Mouse (Mus musculus) kidney, embryonic 14.5 days (tissue): ENCODE results near the gene Ppl. TPM values are rescaled to one million over a fixed set of nuclear protein-coding genes. Genes with fewer than 3 reads are reported as not detected.

ENCODE experiments used
- ATAC-seq: fragments of 200-750 bp; cut with Nextera tagmentation; 2 replicates; pipeline ENCODE4 v1.8.0; 2017; ENCODE audit warnings: moderate number of reproducible peaks, mild to moderate bottlenecking, moderate TSS enrichment, moderate library complexity; ENCODE audit not compliant: low FRiP score, low TSS enrichment
- H3K27ac ChIP-seq: fragments of 300-500 bp; sonication (generic); 2 replicates; pipeline ENCODE4 v1.5.1; 2014; ENCODE audit warnings: low read depth, mild to moderate bottlenecking, low read length, moderate library complexity, mixed read lengths
- H3K27me3 ChIP-seq: fragments of 300-500 bp; sonication (generic); 2 replicates; pipeline ENCODE4 v1.6.1; 2014; ENCODE audit warnings: mild to moderate bottlenecking, low read length; ENCODE audit not compliant: control insufficient read depth, insufficient read depth
- H3K36me3 ChIP-seq: fragments of 300-500 bp; sonication (generic); 2 replicates; pipeline ENCODE4 v1.6.1; 2014; ENCODE audit warnings: low read length, mixed read lengths; ENCODE audit not compliant: control insufficient read depth, insufficient read depth
- H3K4me1 ChIP-seq: fragments of 300-500 bp; sonication (generic); 2 replicates; pipeline ENCODE4 v1.6.1; 2014; ENCODE audit warnings: low read length, mixed read lengths; ENCODE audit not compliant: control insufficient read depth, insufficient read depth
- H3K4me2 ChIP-seq: fragments of 300-500 bp; sonication (generic); replicated peaks from 2 replicates; pipeline ENCODE4 v1.6.1; 2014; ENCODE audit warnings: low read depth, mild to moderate bottlenecking, low read length
- H3K4me3 ChIP-seq: fragments of 300-500 bp; sonication (generic); 2 replicates; pipeline ENCODE4 v1.5.1; 2014; ENCODE audit warnings: mild to moderate bottlenecking, low read length
- H3K9ac ChIP-seq: fragments of 300-500 bp; sonication (generic); 2 replicates; pipeline ENCODE4 v1.6.1; 2014; ENCODE audit warnings: low read depth, mild to moderate bottlenecking, low read length, moderate library complexity
- H3K9me3 ChIP-seq: fragments of 300-500 bp; sonication (generic); 2 replicates; pipeline ENCODE4 v1.6.1; 2016; ENCODE audit warnings: low read length; ENCODE audit not compliant: control insufficient read depth
- WGBS: fragments of 180-500 bp; shearing (Covaris S2); extraction: QIAGEN DNeasy Blood & Tissue Kit; methylation state at CpG from one replicate; pipeline ENCODE4 v1.1.7; 2014; 5-methylcytosine and 5-hydroxymethylcytosine counted together
- polyA plus RNA-seq: library from polyadenylated mRNA; unstranded; fragments of >200 nt; fragmentation: Nextera tagmentation; extraction: Ambion mirVana; gene quantifications from 2 replicates; pipeline ENCODE4 v1.2.1, GENCODE M21; 2014

The Ppl gene
- polyA plus RNA-seq, 1 experiment from 2014 or later = 2.6 TPM

DNA sequence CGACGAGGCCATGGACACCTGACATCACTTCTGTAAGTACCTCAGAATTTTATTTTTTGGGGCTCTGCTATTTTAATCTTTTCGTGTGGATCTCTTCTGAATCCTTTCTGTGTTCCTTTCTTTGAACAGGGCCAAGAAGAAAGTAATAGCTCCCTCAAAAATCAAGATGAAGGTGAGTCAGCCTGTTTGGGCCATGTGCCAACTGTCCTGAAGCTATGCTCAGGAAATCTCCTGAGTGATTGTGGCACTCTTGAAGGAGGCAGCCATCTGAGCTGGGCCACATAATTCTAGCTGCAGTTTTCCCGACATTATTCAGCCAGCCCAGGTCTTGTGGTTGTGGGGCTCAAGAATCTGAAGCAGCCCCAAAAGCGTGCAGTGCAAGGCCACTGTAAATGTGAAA lies 57.9 kb downstream of the Ppl start:
- no peak overlapping the region for H3K4me2 ChIP-seq
- WGBS = 92% methylated on average over 5 of the region's 5 CpGs
- H3K9me3 ChIP-seq = no peaks in the 10 kb centered on the region
- no peaks in the 10 kb centered on the region for H3K4me1 ChIP-seq
- no peak overlapping the region for H3K27ac ChIP-seq
- H3K27me3 ChIP-seq = no peaks in the 10 kb centered on the region
- ATAC-seq = no peak
- H3K9ac ChIP-seq = no peak overlapping the region
- peaks cover 93% of the 10 kb centered on the region for H3K36me3 ChIP-seq
- no peak overlapping the region for H3K4me3 ChIP-seq

DNA sequence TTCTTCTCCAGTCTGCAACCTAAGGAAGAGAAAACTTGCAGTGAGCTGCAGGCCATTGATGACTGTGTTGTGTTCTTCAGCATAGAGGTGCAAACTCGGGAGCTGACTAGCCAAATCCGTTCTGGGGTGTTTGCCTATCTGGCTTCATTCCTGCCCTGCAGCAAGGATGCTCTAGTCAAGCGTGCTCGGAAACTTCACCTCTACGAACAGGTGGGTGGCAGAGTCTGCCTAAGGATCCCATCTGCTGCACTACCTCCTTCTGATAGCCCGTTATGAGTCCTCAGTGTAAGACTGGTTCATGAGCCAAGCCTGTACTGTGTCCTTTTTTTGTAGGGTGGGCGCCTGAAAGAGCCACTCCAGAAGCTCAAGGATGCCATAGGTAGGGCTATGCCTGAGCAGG lies 60.2 kb downstream of the Ppl start:
- 96% methylated on average over 7 of the region's 7 CpGs for WGBS
- no peak for ATAC-seq
- Histone ChIP-seq H3K4me2 (no peak overlapping the region), H3K27ac (no peak overlapping the region), H3K27me3 (no peaks in the 10 kb centered on the region), H3K9ac (no peak overlapping the region), H3K9me3 (no peaks in the 10 kb centered on the region), H3K4me3 (no peak overlapping the region), H3K4me1 (no peaks in the 10 kb centered on the region), H3K36me3 (peaks cover 82% of the 10 kb centered on the region)

- no peak overlapping the region for H3K9ac ChIP-seq
- no peak overlapping the region for H3K4me2 ChIP-seq
- no peak overlapping the region for H3K4me3 ChIP-seq
- peaks cover 76% of the 10 kb centered on the region for H3K36me3 ChIP-seq
- no peak overlapping the region for H3K27ac ChIP-seq
- WGBS = 88% methylated on average over 3 of the region's 3 CpGs
- H3K4me1 ChIP-seq = no peaks in the 10 kb centered on the region
- H3K27me3 ChIP-seq = no peaks in the 10 kb centered on the region
- no peak for ATAC-seq
- no peaks in the 10 kb centered on the region for H3K9me3 ChIP-seq
Observed at GRCm38 (mm10) chr16:5070321-5070720, 61.9 kb downstream of the Ppl start.

GRCm38 (mm10) chr16:5063472-5063871 lies 68.7 kb downstream of the Ppl start:
- peaks cover 58% of the 10 kb centered on the region for H3K36me3 ChIP-seq

DNA sequence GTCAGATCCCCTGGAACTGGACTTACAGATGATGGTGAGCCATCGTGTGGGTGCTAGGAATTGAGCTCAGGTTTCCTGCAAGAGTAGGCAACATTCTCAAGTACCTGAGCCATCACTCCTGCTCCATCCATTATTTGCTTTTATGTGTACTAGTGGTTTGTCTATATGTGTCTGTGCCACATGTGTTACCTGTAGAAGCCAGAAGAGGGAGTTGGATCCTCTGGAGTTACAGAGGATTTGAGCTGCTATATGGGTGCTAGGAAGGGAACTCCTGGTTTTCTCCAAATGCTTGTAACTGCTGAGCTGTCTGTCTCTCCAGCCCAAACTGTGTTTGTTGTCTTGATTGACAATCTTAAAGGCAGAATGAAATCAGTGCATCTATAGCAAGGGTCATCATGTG lies 74.1 kb downstream of the Ppl start:
- H3K36me3 ChIP-seq = peaks cover 55% of the 10 kb centered on the region
- H3K9me3 ChIP-seq = no peaks in the 10 kb centered on the region
- H3K4me1 ChIP-seq = no peaks in the 10 kb centered on the region
- no peak overlapping the region for H3K9ac ChIP-seq
- H3K27me3 ChIP-seq = no peaks in the 10 kb centered on the region
- WGBS = 92% methylated on average over 1 of the region's 1 CpGs
- H3K27ac ChIP-seq = no peak overlapping the region
- H3K4me3 ChIP-seq = no peak overlapping the region
- H3K4me2 ChIP-seq = no peak overlapping the region
- no peak for ATAC-seq

More at GRCm38 (mm10) chr16:5063472-5063871, 68.7 kb downstream of the Ppl start:
- H3K4me2 ChIP-seq = no peak overlapping the region
- no peaks in the 10 kb centered on the region for H3K9me3 ChIP-seq
- H3K27ac ChIP-seq = no peak overlapping the region
- H3K4me3 ChIP-seq = no peak overlapping the region
- ATAC-seq = no peak
- over 99% methylated on average over 4 of the region's 4 CpGs for WGBS
- no peak overlapping the region for H3K9ac ChIP-seq
- H3K27me3 ChIP-seq = no peaks in the 10 kb centered on the region
- H3K4me1 ChIP-seq = no peaks in the 10 kb centered on the region

DNA sequence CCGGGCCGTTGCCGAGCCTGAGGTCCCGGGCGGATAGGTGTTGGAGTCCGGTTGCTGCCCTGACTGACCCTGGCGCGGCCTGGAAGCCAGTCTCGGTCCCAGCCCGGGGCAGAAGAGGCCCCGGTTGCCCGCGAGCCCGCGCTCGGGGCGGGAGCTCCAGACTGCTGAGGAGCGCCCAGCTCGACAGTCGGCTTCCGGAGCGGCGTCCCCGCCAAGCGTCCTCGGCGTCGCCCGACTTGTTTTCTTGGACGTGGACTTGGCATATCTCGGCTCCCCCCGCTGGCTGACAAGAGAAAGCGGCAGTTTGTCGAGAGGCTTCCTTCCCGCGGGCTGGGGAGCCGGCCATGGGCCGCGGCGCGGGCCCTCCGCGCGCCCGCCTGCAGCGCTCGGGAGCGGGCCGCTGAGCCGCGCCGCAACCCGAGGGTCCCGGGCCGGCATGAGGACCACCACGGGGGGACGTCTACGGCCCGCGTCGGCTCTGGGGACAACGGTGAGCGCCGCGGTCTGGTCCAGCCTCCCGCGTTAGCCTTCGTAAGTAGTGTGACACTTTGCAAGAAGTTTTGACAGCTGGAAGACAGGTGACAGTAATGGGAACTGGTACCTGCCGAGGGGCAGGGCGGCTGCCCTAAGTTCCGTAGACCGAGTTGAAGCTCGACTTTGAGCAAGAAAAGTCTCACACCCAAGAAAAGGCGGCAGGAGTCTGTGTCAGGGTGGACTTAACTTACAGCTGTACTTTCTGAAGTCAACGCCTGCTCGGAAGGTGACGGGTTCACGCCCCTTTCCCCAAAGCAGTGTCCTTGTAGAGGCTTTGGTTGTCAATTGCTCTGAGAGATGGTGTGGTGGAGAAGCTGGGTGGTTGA lies 81.7 kb downstream of the Ppl start:
- peak; percentile 75 for ATAC-seq
- Histone ChIP-seq H3K9me3 (no peaks in the 10 kb centered on the region), H3K4me3 (peak overlapping the region; percentile 76), H3K36me3 (peaks cover 36% of the 10 kb centered on the region), H3K27me3 (no peaks in the 10 kb centered on the region), H3K9ac (peak overlapping the region; percentile 85), H3K4me1 (peaks cover 22% of the 10 kb centered on the region; the same call in 1 of the 2 replicates), H3K27ac (peak overlapping the region; percentile 97), H3K4me2 (peak overlapping the region; percentile 89)
- WGBS = under 1% methylated on average over 74 of the region's 78 CpGs

DNA sequence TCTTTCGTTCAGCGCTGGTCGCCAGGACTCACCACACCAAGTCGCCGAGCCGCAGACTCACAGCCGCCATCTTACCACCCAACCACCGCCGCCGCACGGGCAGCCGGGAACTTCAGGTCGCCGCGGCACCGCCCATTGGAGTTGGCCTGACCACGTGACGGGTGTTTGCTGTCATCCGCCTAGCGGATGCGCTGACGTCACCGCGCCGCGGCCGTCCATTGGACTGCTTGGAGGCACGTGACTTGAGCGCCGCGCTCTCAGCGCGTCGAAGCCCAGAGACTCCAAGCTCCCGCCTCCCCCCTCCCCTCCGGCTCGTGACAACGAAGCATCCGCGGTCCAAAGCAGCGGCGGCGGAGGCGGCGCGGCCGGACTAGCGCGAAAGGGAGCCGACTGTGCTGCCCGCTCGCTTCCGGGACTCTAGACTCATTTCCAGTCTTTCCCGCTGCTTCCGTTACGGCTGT lies 82.4 kb downstream of the Ppl start, which contains the start of the genes Glyr1 and Ubn1:
Gene Glyr1, minus strand, starts transcription at position 90 of the 461 bp plus-strand sequence.
Gene Ubn1, plus strand, starts transcription at position 284 of the 461 bp plus-strand sequence.
- ATAC-seq = peak; percentile 100
- Histone ChIP-seq H3K27ac (peak within 1 kb of the TSS; percentile 97), H3K9me3 (no peaks in the 10 kb centered on the region), H3K4me3 (peak within 1 kb of the TSS; percentile 76), H3K36me3 (peaks cover 36% of the 10 kb centered on the region), H3K4me1 (peaks cover 22% of the 10 kb centered on the region; the same call in 1 of the 2 replicates), H3K27me3 (no peaks in the 10 kb centered on the region), H3K9ac (peak within 1 kb of the TSS; percentile 86), H3K4me2 (peak within 1 kb of the TSS; percentile 89)
- WGBS = 1% methylated on average over 49 of the region's 56 CpGs

GRCm38 (mm10) chr16:5049182-5049773 lies 82.9 kb downstream of the Ppl start:
- Histone ChIP-seq H3K4me2 (peak overlapping the region; percentile 84), H3K27me3 (no peaks in the 10 kb centered on the region), H3K9me3 (no peaks in the 10 kb centered on the region), H3K4me1 (peaks cover 22% of the 10 kb centered on the region; the same call in 1 of the 2 replicates), H3K27ac (peak overlapping the region; percentile 75; the same call in 1 of the 2 replicates), H3K4me3 (peak overlapping the region; percentile 76), H3K9ac (peak overlapping the region; percentile 86), H3K36me3 (peaks cover 41% of the 10 kb centered on the region)
- WGBS = under 1% methylated on average over 34 of the region's 38 CpGs
- ATAC-seq = peak; percentile 70

DNA sequence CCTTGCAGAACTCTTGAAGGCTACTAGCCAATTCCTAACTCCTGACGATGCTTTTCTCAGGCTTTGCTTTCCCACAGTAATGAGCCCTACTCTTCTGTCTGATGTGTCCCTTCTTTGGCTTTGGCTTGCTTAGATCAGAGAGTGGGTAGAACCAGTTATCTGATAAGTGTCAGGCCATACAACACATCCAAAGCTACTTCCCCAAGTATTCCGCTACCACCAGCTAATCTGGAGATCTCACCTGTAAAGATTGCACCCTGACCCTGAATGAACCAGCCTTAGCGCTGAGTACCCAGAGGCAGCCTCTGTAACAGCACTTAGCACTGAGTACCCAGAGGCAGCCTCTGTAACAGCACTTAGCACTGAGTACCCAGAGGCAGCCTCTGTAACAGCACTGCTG lies 86.9 kb downstream of the Ppl start:
- WGBS = 98% methylated on average over 3 of the region's 3 CpGs
- no peaks in the 10 kb centered on the region for H3K27me3 ChIP-seq
- peaks cover 71% of the 10 kb centered on the region for H3K36me3 ChIP-seq
- no peaks in the 10 kb centered on the region for H3K9me3 ChIP-seq
- H3K4me3 ChIP-seq = no peak overlapping the region
- no peak overlapping the region for H3K27ac ChIP-seq
- ATAC-seq = no peak
- no peak overlapping the region for H3K4me2 ChIP-seq
- no peak overlapping the region for H3K9ac ChIP-seq
- H3K4me1 ChIP-seq = peaks cover 14% of the 10 kb centered on the region; the same call in 1 of the 2 replicates
